Mouse (Mus musculus) gastrocnemius, postnatal 10 days (tissue): ENCODE data around the gene Mapk1. TPM values are rescaled to one million over a fixed set of nuclear protein-coding genes. Genes with fewer than 3 reads are reported as not detected.
"Not testable (repeated sequence)": the region's sequence is repeated elsewhere in the genome, so short reads cannot be mapped to it uniquely, and the experiment has no call there.

Experiments
- DNase-seq: peaks from one replicate; pipeline ENCODE4 v3.0.0; 2021; ENCODE audit warnings: mixed read lengths
- long read RNA-seq, 2 experiments: library from polyadenylated mRNA; stranded (forward); transcript quantifications; one replicate each; pipeline ENCODE4 v2.0.0; 2021
- total RNA-seq, 2 experiments: library from RNA; stranded (reverse); gene quantifications; 2 replicates each; pipeline ENCODE4 v1.2.3; 2021

Mapk1 gene
- total RNA-seq, result 100 to 1,000 TPM; 107 to 114 TPM
- long read RNA-seq, experiment 1, full-length matches to known transcripts, result 59 of 72 reads
- long read RNA-seq, experiment 1, partial matches to known transcripts, result 8 of 72 reads
- long read RNA-seq, experiment 1, other reads (novel, unspliced or antisense), result 5 of 72 reads
- long read RNA-seq, experiment 2, full-length matches to known transcripts, result 69 of 85 reads
- long read RNA-seq, experiment 2, partial matches to known transcripts, result 4 of 85 reads
- long read RNA-seq, experiment 2, other reads (novel, unspliced or antisense), result 12 of 85 reads

- peak; percentile 94 for DNase-seq
Observed at GRCm38 (mm10) chr16:16983131-16983533, at the start of gene Mapk1. Gene Mapk1 (plus strand): TSS chr16:16983382.

- no peak for DNase-seq
Observed at GRCm38 (mm10) chr16:16939543-16939942, 43.6 kb upstream of the Mapk1 start.

- DNase-seq, result no peak
Observed at GRCm38 (mm10) chr16:16941078-16941477, 42.1 kb upstream of the Mapk1 start.

- no peak for DNase-seq
Observed at GRCm38 (mm10) chr16:16958575-16958974, 24.6 kb upstream of the Mapk1 start.

- no peak for DNase-seq
Observed at GRCm38 (mm10) chr16:16959907-16960306, 23.3 kb upstream of the Mapk1 start.

- DNase-seq, result no peak
Observed at GRCm38 (mm10) chr16:16965149-16965548, 18.0 kb upstream of the Mapk1 start.

- DNase-seq, result no peak
Observed at GRCm38 (mm10) chr16:16966290-16966689, 16.9 kb upstream of the Mapk1 start.

- DNase-seq, result no peak
Observed at GRCm38 (mm10) chr16:16978061-16978460, 5.1 kb upstream of the Mapk1 start.

- no peak for DNase-seq
Observed at GRCm38 (mm10) chr16:16978765-16979164, 4.4 kb upstream of the Mapk1 start.

- DNase-seq, result no peak
Observed at GRCm38 (mm10) chr16:16982636-16983035, 546 bp upstream of the Mapk1 start.

GRCm38 (mm10) chr16:16983534-16984422 lies 596 bp downstream of the Mapk1 start:
- DNase-seq, result no peak

- no peak for DNase-seq
Observed at GRCm38 (mm10) chr16:16984423-16984941, 1.3 kb downstream of the Mapk1 start.

GRCm38 (mm10) chr16:16987248-16987647 lies 4.1 kb downstream of the Mapk1 start:
- DNase-seq, result no peak

GRCm38 (mm10) chr16:16988842-16989241 lies 5.7 kb downstream of the Mapk1 start:
- DNase-seq, result no peak

- no peak for DNase-seq
Observed at GRCm38 (mm10) chr16:16990021-16990420, 6.8 kb downstream of the Mapk1 start.

GRCm38 (mm10) chr16:16994426-16995052 lies 11.4 kb downstream of the Mapk1 start:
- DNase-seq, result no peak

GRCm38 (mm10) chr16:16996121-16996729 lies 13.0 kb downstream of the Mapk1 start:
- DNase-seq, result not testable (repeated sequence)

GRCm38 (mm10) chr16:17001109-17001508 lies 17.9 kb downstream of the Mapk1 start:
- DNase-seq, result no peak

GRCm38 (mm10) chr16:17007070-17007469 lies 23.9 kb downstream of the Mapk1 start:
- no peak for DNase-seq

- no peak for DNase-seq
Observed at GRCm38 (mm10) chr16:17010036-17010435, 26.9 kb downstream of the Mapk1 start.

- no peak for DNase-seq
Observed at GRCm38 (mm10) chr16:17012583-17012982, 29.4 kb downstream of the Mapk1 start.
